Mouse (Mus musculus): ENCODE results near the gene Cpsf4l. TPM values are rescaled to one million over a fixed set of nuclear protein-coding genes. Genes with fewer than 3 reads are reported as not detected.

Gene Cpsf4l
- polyA plus RNA-seq, 1 experiment from 2014 or later: not detected

DNA sequence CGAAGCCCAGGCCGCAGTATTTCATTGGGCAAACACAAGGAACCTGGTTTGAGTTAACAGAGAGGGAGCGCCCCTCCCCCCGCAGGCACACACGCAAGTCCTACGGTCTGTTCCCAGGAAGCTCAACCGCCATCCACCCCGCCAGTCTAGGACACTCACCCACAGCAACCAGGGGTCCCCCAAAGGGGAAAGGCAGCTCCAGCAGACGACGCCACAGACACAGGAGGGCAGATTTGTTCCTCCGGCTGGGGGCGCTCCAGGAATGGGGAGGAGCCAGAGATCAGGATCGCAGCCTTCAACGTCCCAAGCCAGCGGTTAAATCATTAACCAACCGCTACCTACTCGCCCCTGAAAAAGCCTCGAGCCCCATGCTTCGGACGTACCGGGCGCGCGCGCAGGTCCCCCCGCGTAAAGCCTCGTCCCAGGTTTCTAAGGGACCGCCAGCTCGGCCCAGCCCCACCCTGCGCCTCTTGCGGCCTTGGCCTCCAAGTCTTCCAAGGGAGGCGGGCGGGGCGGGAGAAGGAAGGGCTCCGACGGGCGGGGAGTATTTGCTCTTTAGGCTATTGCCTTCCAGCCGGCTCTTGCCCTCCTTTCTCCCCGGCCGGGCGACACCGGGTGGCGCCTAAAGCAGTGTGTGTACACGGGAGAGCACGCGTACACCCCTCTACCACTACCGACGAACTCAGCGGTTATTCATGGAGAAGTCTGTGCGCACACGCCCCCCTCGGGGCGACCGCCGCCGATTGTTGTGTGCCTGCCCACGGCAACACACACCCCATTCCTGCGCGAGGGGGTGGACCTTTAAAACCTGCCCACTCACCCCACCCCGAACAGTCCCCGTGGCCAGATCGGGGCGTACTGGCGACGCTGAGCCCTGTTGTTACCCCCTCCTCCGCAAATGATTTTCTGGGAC, 41.0 kb upstream of the Cpsf4l start:
- no peaks in the 10 kb centered on the region for H3K9me3 ChIP-seq (replicated peaks; ENCODE audit: control insufficient read depth, low read length)
- WGBS: under 1% methylated on average over 64 of the region's 67 CpGs
- H3K4me3 ChIP-seq (ENCODE audit: low read depth, low read length): peak overlapping the region; percentile 89
- H3K9ac ChIP-seq (ENCODE audit: low read length): peak overlapping the region; percentile 93
- peak overlapping the region; percentile 79 for H3K4me2 ChIP-seq (ENCODE audit: low read length)
- H3K27ac ChIP-seq (ENCODE audit: low read depth, low read length): peak overlapping the region; percentile 93
- H3K36me3 ChIP-seq (ENCODE audit: control insufficient read depth, insufficient read depth, low read length): no peaks in the 10 kb centered on the region; the same call in 1 of the 2 replicates
- ATAC-seq: peak; percentile 62
- no peaks in the 10 kb centered on the region for H3K27me3 ChIP-seq (replicated peaks; ENCODE audit: control insufficient read depth, insufficient read depth, low read length)
- DNase-seq (ENCODE audit: low spot score): peak; percentile 77
- peaks cover 29% of the 10 kb centered on the region for H3K4me1 ChIP-seq (ENCODE audit: control insufficient read depth, insufficient read depth, low read length)

- H3K9ac ChIP-seq (ENCODE audit: low read length): peak overlapping the region; percentile 93
- ATAC-seq: peak; percentile 30; the same call in 1 of the 2 replicates
- no peaks in the 10 kb centered on the region; the same call in 1 of the 2 replicates for H3K36me3 ChIP-seq (ENCODE audit: control insufficient read depth, insufficient read depth, low read length)
- H3K27me3 ChIP-seq (replicated peaks; ENCODE audit: control insufficient read depth, insufficient read depth, low read length): no peaks in the 10 kb centered on the region
- H3K4me3 ChIP-seq (ENCODE audit: low read depth, low read length): peak overlapping the region; percentile 89
- peaks cover 29% of the 10 kb centered on the region for H3K4me1 ChIP-seq (ENCODE audit: control insufficient read depth, insufficient read depth, low read length)
- peak overlapping the region; percentile 93 for H3K27ac ChIP-seq (ENCODE audit: low read depth, low read length)
- peak; percentile 73 for DNase-seq (ENCODE audit: low spot score)
- no peaks in the 10 kb centered on the region for H3K9me3 ChIP-seq (replicated peaks; ENCODE audit: control insufficient read depth, low read length)
- WGBS: under 1% methylated on average over 9 of the region's 9 CpGs
- H3K4me2 ChIP-seq (ENCODE audit: low read length): peak overlapping the region; percentile 79
Measured at GRCm38 (mm10) chr11:113749749-113750351, 40.0 kb upstream of the Cpsf4l start.

- WGBS: 7% methylated on average over 21 of the region's 21 CpGs
- peaks cover 4% of the 10 kb centered on the region; the same call in 1 of the 2 replicates for H3K36me3 ChIP-seq (ENCODE audit: control insufficient read depth, insufficient read depth, low read length)
- no peak for DNase-seq (ENCODE audit: low spot score)
- peaks cover 29% of the 10 kb centered on the region for H3K4me1 ChIP-seq (ENCODE audit: control insufficient read depth, insufficient read depth, low read length)
- no peaks in the 10 kb centered on the region for H3K9me3 ChIP-seq (replicated peaks; ENCODE audit: control insufficient read depth, low read length)
- H3K4me2 ChIP-seq (ENCODE audit: low read length): peak overlapping the region; percentile 79
- peak overlapping the region; percentile 89 for H3K4me3 ChIP-seq (ENCODE audit: low read depth, low read length)
- H3K27ac ChIP-seq (ENCODE audit: low read depth, low read length): peak overlapping the region; percentile 93
- no peaks in the 10 kb centered on the region for H3K27me3 ChIP-seq (replicated peaks; ENCODE audit: control insufficient read depth, insufficient read depth, low read length)
- no peak for ATAC-seq
- peak overlapping the region; percentile 93 for H3K9ac ChIP-seq (ENCODE audit: low read length)
Measured at GRCm38 (mm10) chr11:113748797-113749521, 39.1 kb upstream of the Cpsf4l start.

- no peak overlapping the region for H3K9ac ChIP-seq (ENCODE audit: low read length)
- peak overlapping the region; percentile 3; the same call in 1 of the 2 replicates for H3K27ac ChIP-seq (ENCODE audit: low read depth, low read length)
- H3K4me2 ChIP-seq (ENCODE audit: low read length): peak overlapping the region; percentile 79; the same call in 1 of the 2 replicates
- DNase-seq (ENCODE audit: low spot score) (no peak), ATAC-seq (no peak)
- peaks cover 6% of the 10 kb centered on the region; the same call in 1 of the 2 replicates for H3K36me3 ChIP-seq (ENCODE audit: control insufficient read depth, insufficient read depth, low read length)
- no peaks in the 10 kb centered on the region for H3K27me3 ChIP-seq (replicated peaks; ENCODE audit: control insufficient read depth, insufficient read depth, low read length)
- H3K4me3 ChIP-seq (ENCODE audit: low read depth, low read length): no peak overlapping the region
- 79% methylated on average over 11 of the region's 11 CpGs for WGBS
- peaks cover 29% of the 10 kb centered on the region for H3K4me1 ChIP-seq (ENCODE audit: control insufficient read depth, insufficient read depth, low read length)
- peaks cover 2% of the 10 kb centered on the region; the same call in 1 of the 2 replicates for H3K9me3 ChIP-seq (replicated peaks; ENCODE audit: control insufficient read depth, low read length)
Measured at GRCm38 (mm10) chr11:113747725-113748380, 38.0 kb upstream of the Cpsf4l start.

GRCm38 (mm10) chr11:113747056-113747455, 37.2 kb upstream of the Cpsf4l start:
- H3K9ac ChIP-seq (ENCODE audit: low read length): no peak overlapping the region
- ATAC-seq (no peak), DNase-seq (ENCODE audit: low spot score) (peak; percentile 51)
- WGBS: 78% methylated on average over 16 of the region's 16 CpGs
- peak overlapping the region; percentile 3; the same call in 1 of the 2 replicates for H3K27ac ChIP-seq (ENCODE audit: low read depth, low read length)
- no peak overlapping the region for H3K4me3 ChIP-seq (ENCODE audit: low read depth, low read length)
- H3K9me3 ChIP-seq (replicated peaks; ENCODE audit: control insufficient read depth, low read length): peaks cover 4% of the 10 kb centered on the region; the same call in 1 of the 2 replicates
- H3K4me2 ChIP-seq (ENCODE audit: low read length): peak overlapping the region; percentile 79; the same call in 1 of the 2 replicates
- peaks cover 26% of the 10 kb centered on the region for H3K4me1 ChIP-seq (ENCODE audit: control insufficient read depth, insufficient read depth, low read length)
- H3K27me3 ChIP-seq (replicated peaks; ENCODE audit: control insufficient read depth, insufficient read depth, low read length): no peaks in the 10 kb centered on the region
- H3K36me3 ChIP-seq (ENCODE audit: control insufficient read depth, insufficient read depth, low read length): peaks cover 6% of the 10 kb centered on the region; the same call in 1 of the 2 replicates

DNA sequence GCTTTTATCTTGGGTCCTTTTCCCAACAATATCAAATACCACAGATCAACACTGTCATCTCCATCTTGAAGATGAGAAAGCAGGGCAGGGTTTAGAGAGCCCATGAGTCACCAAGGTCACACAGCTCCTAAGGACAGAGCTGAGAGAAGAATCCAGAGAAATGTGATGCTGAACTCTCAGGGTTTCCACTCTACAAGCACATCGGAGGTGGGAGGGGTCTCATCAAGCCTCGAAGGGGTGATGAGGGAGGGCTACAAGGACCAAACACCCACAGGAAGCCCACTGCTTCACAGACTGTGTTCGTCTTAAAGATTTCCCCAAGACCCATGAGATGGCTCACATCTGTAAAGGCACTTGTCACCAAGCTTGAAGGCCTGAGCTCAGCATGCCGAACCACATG, 36.1 kb upstream of the Cpsf4l start:
- Histone ChIP-seq H3K4me2 (ENCODE audit: low read length) (no peak overlapping the region), H3K27me3 (replicated peaks; ENCODE audit: control insufficient read depth, insufficient read depth, low read length) (no peaks in the 10 kb centered on the region), H3K4me1 (ENCODE audit: control insufficient read depth, insufficient read depth, low read length) (peaks cover 24% of the 10 kb centered on the region), H3K9ac (ENCODE audit: low read length) (no peak overlapping the region), H3K4me3 (ENCODE audit: low read depth, low read length) (no peak overlapping the region), H3K36me3 (ENCODE audit: control insufficient read depth, insufficient read depth, low read length) (peaks cover 8% of the 10 kb centered on the region; the same call in 1 of the 2 replicates), H3K9me3 (replicated peaks; ENCODE audit: control insufficient read depth, low read length) (peaks cover 4% of the 10 kb centered on the region; the same call in 1 of the 2 replicates), H3K27ac (ENCODE audit: low read depth, low read length) (no peak overlapping the region)
- 73% methylated on average over 4 of the region's 4 CpGs for WGBS
- ATAC-seq: no peak
- no peak for DNase-seq (ENCODE audit: low spot score)

GRCm38 (mm10) chr11:113742998-113743397, 33.2 kb upstream of the Cpsf4l start:
- H3K27me3 ChIP-seq (replicated peaks; ENCODE audit: control insufficient read depth, insufficient read depth, low read length): no peaks in the 10 kb centered on the region
- 94% methylated on average over 1 of the region's 1 CpGs for WGBS
- peaks cover 10% of the 10 kb centered on the region; the same call in 1 of the 2 replicates for H3K4me1 ChIP-seq (ENCODE audit: control insufficient read depth, insufficient read depth, low read length)
- DNase-seq (ENCODE audit: low spot score): no peak
- peaks cover 4% of the 10 kb centered on the region; the same call in 1 of the 2 replicates for H3K9me3 ChIP-seq (replicated peaks; ENCODE audit: control insufficient read depth, low read length)
- no peak overlapping the region for H3K9ac ChIP-seq (ENCODE audit: low read length)
- no peak overlapping the region for H3K4me3 ChIP-seq (ENCODE audit: low read depth, low read length)
- ATAC-seq: no peak
- peaks cover 13% of the 10 kb centered on the region; the same call in 1 of the 2 replicates for H3K36me3 ChIP-seq (ENCODE audit: control insufficient read depth, insufficient read depth, low read length)
- H3K27ac ChIP-seq (ENCODE audit: low read depth, low read length): no peak overlapping the region
- H3K4me2 ChIP-seq (ENCODE audit: low read length): no peak overlapping the region

DNA sequence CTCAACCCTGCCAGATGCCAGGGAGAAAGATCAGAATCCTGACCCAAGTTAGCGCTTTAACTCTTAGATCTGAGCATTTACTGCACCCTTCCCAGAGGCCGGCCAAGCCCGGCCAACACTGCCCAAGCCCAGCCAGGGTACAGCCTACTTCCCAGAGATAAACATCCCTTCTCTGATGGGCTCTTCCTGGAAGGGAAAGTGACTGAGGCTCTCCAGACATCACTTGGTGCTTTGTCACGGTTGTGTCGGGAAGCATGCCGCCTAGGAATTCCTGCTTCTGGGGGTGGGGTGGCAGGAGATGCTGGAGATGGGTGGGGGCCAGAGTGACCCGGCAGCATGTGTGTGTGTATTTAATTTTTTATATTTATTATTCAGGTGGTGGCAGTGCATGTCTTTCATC, 30.3 kb upstream of the Cpsf4l start:
- H3K27me3 ChIP-seq (replicated peaks; ENCODE audit: control insufficient read depth, insufficient read depth, low read length): no peaks in the 10 kb centered on the region
- no peak for ATAC-seq
- no peak overlapping the region for H3K9ac ChIP-seq (ENCODE audit: low read length)
- H3K9me3 ChIP-seq (replicated peaks; ENCODE audit: control insufficient read depth, low read length): peaks cover 4% of the 10 kb centered on the region; the same call in 1 of the 2 replicates
- 0 out of 2 replicates have a peak, but pooled peaks cover 3% of the 10 kb centered on the region for H3K4me1 ChIP-seq (ENCODE audit: control insufficient read depth, insufficient read depth, low read length)
- H3K4me3 ChIP-seq (ENCODE audit: low read depth, low read length): no peak overlapping the region
- DNase-seq (ENCODE audit: low spot score): no peak
- 92% methylated on average over 7 of the region's 7 CpGs for WGBS
- H3K27ac ChIP-seq (ENCODE audit: low read depth, low read length): no peak overlapping the region
- H3K36me3 ChIP-seq (ENCODE audit: control insufficient read depth, insufficient read depth, low read length): peaks cover 17% of the 10 kb centered on the region; the same call in 1 of the 2 replicates
- H3K4me2 ChIP-seq (ENCODE audit: low read length): no peak overlapping the region

Measured in forebrain, embryonic 14.5 days (tissue).